Mouse (Mus musculus) liver, embryonic 16.5 days (tissue): Measurements from ENCODE around the gene Psmd1. TPM values are rescaled to one million over a fixed set of nuclear protein-coding genes. Genes with fewer than 3 reads are reported as not detected.

Source experiments
- ATAC-seq: fragments of 200-750 bp; cut with Nextera tagmentation; 2 replicates; pipeline ENCODE4 v1.8.0; 2017; ENCODE audit warnings: low read depth, mild to moderate bottlenecking, moderate number of reproducible peaks, moderate library complexity
- H3K27ac ChIP-seq: fragments of 300-500 bp; sonication (generic); 2 replicates; pipeline ENCODE4 v1.5.1; 2014; ENCODE audit warnings: mild to moderate bottlenecking, low read length
- H3K27me3 ChIP-seq: fragments of 300-500 bp; sonication (generic); 2 replicates; pipeline ENCODE4 v1.6.1; 2014; ENCODE audit warnings: low read depth, low read length, mixed read lengths; ENCODE audit not compliant: control insufficient read depth, insufficient read depth
- H3K36me3 ChIP-seq: fragments of 300-500 bp; sonication (generic); 2 replicates; pipeline ENCODE4 v1.6.1; 2014; ENCODE audit warnings: mild to moderate bottlenecking; ENCODE audit not compliant: control insufficient read depth, insufficient read depth
- H3K4me1 ChIP-seq: fragments of 300-500 bp; sonication (generic); 2 replicates; pipeline ENCODE4 v1.6.1; 2014; ENCODE audit warnings: low read depth, low read length, mixed read lengths; ENCODE audit not compliant: control insufficient read depth
- H3K4me2 ChIP-seq: fragments of 300-500 bp; sonication (generic); 2 replicates; pipeline ENCODE4 v1.6.1; 2014; ENCODE audit warnings: low read depth, low read length, mixed read lengths
- H3K4me3 ChIP-seq: fragments of 300-500 bp; sonication (generic); 2 replicates; pipeline ENCODE4 v1.5.1; 2014; ENCODE audit warnings: low read depth, mild to moderate bottlenecking, low read length
- H3K9ac ChIP-seq: fragments of 300-500 bp; sonication (generic); 2 replicates; pipeline ENCODE4 v1.6.1; 2014; ENCODE audit warnings: low read depth, low read length
- H3K9me3 ChIP-seq: fragments of 300-500 bp; sonication (generic); replicated peaks from 2 replicates; pipeline ENCODE4 v1.6.1; 2016; ENCODE audit warnings: low read length; ENCODE audit not compliant: control insufficient read depth
- WGBS: fragments of 180-500 bp; shearing (Covaris S2); extraction: QIAGEN DNeasy Blood & Tissue Kit; methylation state at CpG from one replicate; pipeline ENCODE4 v1.1.7; 2014; ENCODE audit not compliant: insufficient replicate concordance; 5-methylcytosine and 5-hydroxymethylcytosine counted together
- polyA plus RNA-seq: library from polyadenylated mRNA; unstranded; fragments of >200 nt; fragmentation: Nextera tagmentation; extraction: Ambion mirVana; gene quantifications from 2 replicates; pipeline ENCODE4 v1.2.1, GENCODE M21; 2015

Gene Psmd1
- polyA plus RNA-seq, 1 experiment from 2014 or later = 82.2 TPM

DNA sequence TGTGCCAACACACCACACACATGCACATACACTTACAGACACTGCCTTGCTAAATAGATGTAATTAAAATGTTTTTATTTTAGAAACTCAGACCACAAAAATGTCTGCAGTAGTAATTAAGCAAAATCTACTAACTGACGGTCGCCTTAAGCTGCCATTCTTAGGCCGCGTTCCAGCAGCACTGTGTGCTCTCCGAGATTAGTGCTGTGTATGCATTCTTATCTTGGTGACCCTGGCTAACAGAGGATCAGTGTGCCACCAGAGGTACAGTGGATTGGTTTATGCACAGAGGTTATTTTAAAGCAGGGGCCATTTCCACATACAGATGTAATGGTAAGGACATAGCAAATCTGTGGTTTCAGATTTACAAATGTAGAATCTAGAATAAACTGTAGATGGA, 96.9 kb downstream of the Psmd1 start:
- Histone ChIP-seq H3K27ac (peak overlapping the region; percentile 95), H3K36me3 (peaks cover 3% of the 10 kb centered on the region)

GRCm38 (mm10) chr1:86174602-86175001, 110.4 kb downstream of the Psmd1 start:
- 77% methylated on average over 5 of the region's 5 CpGs for WGBS
- Histone ChIP-seq H3K36me3 (peaks cover 2% of the 10 kb centered on the region; the same call in 1 of the 2 replicates), H3K27me3 (no peaks in the 10 kb centered on the region), H3K9me3 (no peaks in the 10 kb centered on the region), H3K4me2 (no peak overlapping the region), H3K4me3 (no peak overlapping the region), H3K9ac (no peak overlapping the region), H3K4me1 (no peaks in the 10 kb centered on the region; the same call in 1 of the 2 replicates), H3K27ac (no peak overlapping the region)
- no peak for ATAC-seq

More for the DNA sequence above, 96.9 kb downstream of the Psmd1 start:
- WGBS = 20% methylated on average over 5 of the region's 5 CpGs
- peaks cover 32% of the 10 kb centered on the region for H3K4me1 ChIP-seq
- H3K9ac ChIP-seq = peak overlapping the region; percentile 51
- H3K4me3 ChIP-seq = no peak overlapping the region
- H3K4me2 ChIP-seq = peak overlapping the region; percentile 52
- no peaks in the 10 kb centered on the region for H3K9me3 ChIP-seq
- peak; percentile 91 for ATAC-seq
- no peaks in the 10 kb centered on the region for H3K27me3 ChIP-seq

- 72% methylated on average over 2 of the region's 2 CpGs for WGBS
- peak; percentile 81 for ATAC-seq
Measured at GRCm38 (mm10) chr1:86176066-86176465, 111.9 kb downstream of the Psmd1 start.

GRCm38 (mm10) chr1:86178462-86179253, 114.5 kb downstream of the Psmd1 start:
- Histone ChIP-seq H3K27me3 (no peaks in the 10 kb centered on the region), H3K4me2 (no peak overlapping the region), H3K9ac (no peak overlapping the region), H3K9me3 (no peaks in the 10 kb centered on the region), H3K4me3 (no peak overlapping the region), H3K27ac (no peak overlapping the region), H3K36me3 (no peaks in the 10 kb centered on the region), H3K4me1 (peaks cover 18% of the 10 kb centered on the region)
- WGBS = 41% methylated on average over 7 of the region's 7 CpGs
- ATAC-seq = peak; percentile 55

More at GRCm38 (mm10) chr1:86176066-86176465, 111.9 kb downstream of the Psmd1 start:
- H3K36me3 ChIP-seq = no peaks in the 10 kb centered on the region
- no peak overlapping the region for H3K4me3 ChIP-seq
- no peak overlapping the region for H3K9ac ChIP-seq
- no peaks in the 10 kb centered on the region for H3K9me3 ChIP-seq
- H3K4me2 ChIP-seq = no peak overlapping the region
- H3K27me3 ChIP-seq = no peaks in the 10 kb centered on the region
- H3K4me1 ChIP-seq = no peaks in the 10 kb centered on the region; the same call in 1 of the 2 replicates
- H3K27ac ChIP-seq = peak overlapping the region; percentile 6; the same call in 1 of the 2 replicates

GRCm38 (mm10) chr1:86182004-86182709, 118.0 kb downstream of the Psmd1 start:
- peak overlapping the region; percentile 74 for H3K27ac ChIP-seq
- no peaks in the 10 kb centered on the region for H3K36me3 ChIP-seq
- H3K9ac ChIP-seq = peak overlapping the region; percentile 4; the same call in 1 of the 2 replicates

GRCm38 (mm10) chr1:86183577-86184263, 119.5 kb downstream of the Psmd1 start:
- H3K9me3 ChIP-seq = no peaks in the 10 kb centered on the region
- no peak for ATAC-seq
- no peaks in the 10 kb centered on the region for H3K27me3 ChIP-seq
- no peaks in the 10 kb centered on the region for H3K36me3 ChIP-seq
- WGBS = 54% methylated on average over 4 of the region's 4 CpGs
- H3K4me1 ChIP-seq = peaks cover 18% of the 10 kb centered on the region
- H3K4me2 ChIP-seq = no peak overlapping the region
- no peak overlapping the region for H3K9ac ChIP-seq
- no peak overlapping the region for H3K27ac ChIP-seq
- H3K4me3 ChIP-seq = no peak overlapping the region

More at GRCm38 (mm10) chr1:86182004-86182709, 118.0 kb downstream of the Psmd1 start:
- WGBS = 40% methylated on average over 5 of the region's 5 CpGs
- H3K27me3 ChIP-seq = no peaks in the 10 kb centered on the region
- H3K9me3 ChIP-seq = no peaks in the 10 kb centered on the region
- peak overlapping the region; percentile 21; the same call in 1 of the 2 replicates for H3K4me2 ChIP-seq
- peak; percentile 71 for ATAC-seq
- no peak overlapping the region for H3K4me3 ChIP-seq
- H3K4me1 ChIP-seq = peaks cover 18% of the 10 kb centered on the region

DNA sequence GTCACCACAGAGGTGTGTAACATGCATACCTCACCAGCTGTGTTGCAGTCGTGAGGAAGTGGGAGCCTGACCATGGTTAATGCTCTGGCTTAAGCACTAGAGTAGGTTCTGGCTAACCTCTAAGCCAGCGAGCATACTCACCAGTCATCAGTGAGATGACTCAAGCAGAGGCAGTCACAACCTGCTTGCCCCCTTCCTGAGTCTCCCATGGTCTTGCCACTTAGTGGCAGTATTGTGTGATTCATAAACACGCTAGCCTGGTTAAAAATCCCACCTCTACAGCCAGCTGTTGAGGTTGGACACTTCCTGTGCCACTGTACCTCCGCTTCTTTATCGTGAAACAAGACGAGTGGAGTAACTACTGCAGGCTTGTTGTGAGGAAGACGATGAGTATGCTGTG, 122.6 kb downstream of the Psmd1 start:
- Histone ChIP-seq H3K27me3 (no peaks in the 10 kb centered on the region), H3K4me1 (peaks cover 12% of the 10 kb centered on the region), H3K27ac (no peak overlapping the region), H3K9ac (no peak overlapping the region), H3K4me2 (no peak overlapping the region), H3K4me3 (no peak overlapping the region), H3K9me3 (no peaks in the 10 kb centered on the region), H3K36me3 (no peaks in the 10 kb centered on the region)
- 34% methylated on average over 7 of the region's 7 CpGs for WGBS
- no peak for ATAC-seq

- ATAC-seq = no peak
- no peaks in the 10 kb centered on the region for H3K27me3 ChIP-seq
- no peak overlapping the region for H3K9ac ChIP-seq
- no peaks in the 10 kb centered on the region for H3K36me3 ChIP-seq
- no peak overlapping the region for H3K4me3 ChIP-seq
- H3K4me2 ChIP-seq = no peak overlapping the region
- 50% methylated on average over 2 of the region's 2 CpGs for WGBS
- peaks cover 1% of the 10 kb centered on the region for H3K4me1 ChIP-seq
- no peaks in the 10 kb centered on the region for H3K9me3 ChIP-seq
- no peak overlapping the region for H3K27ac ChIP-seq
Measured at GRCm38 (mm10) chr1:86187856-86188255, 123.7 kb downstream of the Psmd1 start.
